ENCODE assay signal across 9 mouse cellular contexts in genomic region chr5:135835981-135836380, GRCm38 (mm10). TPM values are rescaled to one million over a fixed set of nuclear protein-coding genes. Genes with fewer than 3 reads are reported as not detected.
DNase-seq lines count a peak whose midpoint lies in the region; ATAC-seq and TF ChIP-seq lines count a peak whose summit lies in the region.
"Had no signal": no experiment of that assay in that cellular context is flagged by ENCODE, and none has a peak within 500 bp of the region (broad histone marks: within the 10 kb centered on the region; RNA-seq: fewer than 3 reads in every experiment).

No protein-coding gene starts in this region.

- H3K36me3 ChIP-seq in embryonic facial prominence, embryonic 10.5 days (replicated peaks): no peaks in the 10 kb centered on the region
- no peaks in the 10 kb centered on the region for H3K36me3 ChIP-seq in kidney, adult 2 months (ENCODE audit: control insufficient read depth, insufficient read depth, low read length)
- peaks cover 5% of the 10 kb centered on the region for H3K36me3 ChIP-seq in neural tube, embryonic 14.5 days (ENCODE audit: control insufficient read depth, insufficient read depth, low read length)

- no peak for TF ChIP-seq POLR2A in kidney, adult 2 months (IDR thresholded peaks at IDR 0.05; ENCODE audit: low read depth, low read length)

- H3K9ac ChIP-seq in neural tube, embryonic 14.5 days (replicated peaks; ENCODE audit: low read depth, low read length): no peak overlapping the region

- H3K9me3 ChIP-seq in embryonic facial prominence, embryonic 10.5 days: no peaks in the 10 kb centered on the region
- H3K9me3 ChIP-seq in neural tube, embryonic 14.5 days (ENCODE audit: control insufficient read depth, low read length): no peaks in the 10 kb centered on the region

- ATAC-seq in neural tube, embryonic 14.5 days (ENCODE audit: low read depth): peak; percentile 12; the same call in 1 of the 2 replicates

- H3K4me1 ChIP-seq in embryonic facial prominence, embryonic 10.5 days: peaks cover 16% of the 10 kb centered on the region
- no peaks in the 10 kb centered on the region for H3K4me1 ChIP-seq in kidney, adult 2 months (ENCODE audit: control insufficient read depth, insufficient read depth, low read length)
- peaks cover 6% of the 10 kb centered on the region for H3K4me1 ChIP-seq in neural tube, embryonic 14.5 days (ENCODE audit: control insufficient read depth, insufficient read depth, low read length)

- TF ChIP-seq CTCF in kidney, adult 2 months (conservative IDR thresholded peaks at IDR 0.05; ENCODE audit: insufficient read depth, insufficient read length, low read depth, low read length): no peak

- peak overlapping the region; percentile 49; the same call in 1 of the 2 replicates for H3K4me2 ChIP-seq in neural tube, embryonic 14.5 days (ENCODE audit: low read depth, low read length)

- peak; percentile 40 for DNase-seq in left cerebral cortex, postnatal 4 days
- DNase-seq in left cerebral cortex, postnatal 10 days (ENCODE audit: extremely low spot score in 1 of 2, low spot score in 2 of 2): no peak
- DNase-seq in embryonic facial prominence, embryonic 10.5 days (ENCODE audit: low spot score): no peak
- DNase-seq in kidney, adult 2 months: peak; percentile 34
- no peak for DNase-seq in layer of hippocampus, adult 11-12 months (ENCODE audit: low spot score)
- no peak for DNase-seq in thymus, postnatal 4 days
- DNase-seq in layer of hippocampus, postnatal 10 days (ENCODE audit: low spot score in 2 of 2): no peak

- peaks cover 58% of the 10 kb centered on the region for H3K27me3 ChIP-seq in embryonic facial prominence, embryonic 10.5 days (replicated peaks; ENCODE audit: low read depth, poor library complexity, severe bottlenecking)
- H3K27me3 ChIP-seq in kidney, adult 2 months (replicated peaks; ENCODE audit: control insufficient read depth, insufficient read depth, low read length): no peaks in the 10 kb centered on the region
- no peaks in the 10 kb centered on the region for H3K27me3 ChIP-seq in neural tube, embryonic 14.5 days (ENCODE audit: control insufficient read depth, insufficient read depth, low read length)

- 20% methylated on average over 12 of the region's 12 CpGs for WGBS in embryonic facial prominence, embryonic 10.5 days
- 11% methylated on average over 12 of the region's 12 CpGs for WGBS in kidney, adult 2 months
- 20% methylated on average over 12 of the region's 12 CpGs for WGBS in neural tube, embryonic 14.5 days

- peak overlapping the region; percentile 67 for H3K4me3 ChIP-seq in embryonic facial prominence, embryonic 10.5 days
- H3K4me3 ChIP-seq in kidney, adult 2 months (ENCODE audit: insufficient read depth, low read depth, low read length): no peak overlapping the region
- H3K4me3 ChIP-seq in neural tube, embryonic 14.5 days (ENCODE audit: low read depth, low read length): no peak overlapping the region

- no peak overlapping the region for H3K27ac ChIP-seq in embryonic facial prominence, embryonic 10.5 days (replicated peaks)
- no peak overlapping the region for H3K27ac ChIP-seq in kidney, adult 2 months (ENCODE audit: insufficient read depth, low read depth, low read length)
- H3K27ac ChIP-seq in neural tube, embryonic 14.5 days (ENCODE audit: low read depth, low read length): 0 out of 2 replicates have a peak overlapping the region, but pooled peaks have one; percentile 52

- intact Hi-C loops in left cerebral cortex, postnatal 4 days (cut with DNase I): no loop called here
- intact Hi-C loops in left cerebral cortex, postnatal 10 days (cut with DNase I): no loop called here

RNA-seq across cellular contexts. Expression of gene Srrm3, which starts 29.3 kb away (rescaled TPM):
- total RNA-seq in left cerebral cortex, postnatal 4 days (2021): 10 to 100 TPM; 87.6 to 91.5 TPM
- total RNA-seq in left cerebral cortex, postnatal 10 days (2021): 10 to 100 TPM; 73.7 to 79.8 TPM
- 4.9 and 5.3 TPM in 2 replicates for polyA plus RNA-seq in embryonic facial prominence, embryonic 10.5 days (2016; fragmentation: Nextera tagmentation; extraction: Ambion mirVana)
- 0.03 and 0.16 TPM in 2 replicates for polyA plus RNA-seq in kidney, adult 2 months (2012; rRNA removed)
- 61.0 and 65.9 TPM in 2 replicates for polyA plus RNA-seq in neural tube, embryonic 14.5 days (2014; fragmentation: Nextera tagmentation; extraction: Ambion mirVana)
- total RNA-seq in layer of hippocampus, postnatal 10 days (2021): 10 to 100 TPM; 62.6 to 72.2 TPM
- total RNA-seq: neutrophil, adult 5-6 weeks had no signal

RNA-seq across cellular contexts. Expression of gene Hspb1, which starts 51.7 kb away (rescaled TPM):
- total RNA-seq in left cerebral cortex, postnatal 4 days (2021): 1 to 10 TPM; 3.2 to 3.7 TPM
- 1 to 10 TPM; 4.3 to 4.6 TPM for total RNA-seq in left cerebral cortex, postnatal 10 days (2021)
- polyA plus RNA-seq in embryonic facial prominence, embryonic 10.5 days (2016; fragmentation: Nextera tagmentation; extraction: Ambion mirVana): 24.0 and 24.4 TPM in 2 replicates
- 77.2 and 77.8 TPM in 2 replicates for polyA plus RNA-seq in kidney, adult 2 months (2012; rRNA removed)
- polyA plus RNA-seq in neural tube, embryonic 14.5 days (2014; fragmentation: Nextera tagmentation; extraction: Ambion mirVana): 7.8 and 11.4 TPM in 2 replicates
- total RNA-seq in layer of hippocampus, postnatal 10 days (2021): 1 to 10 TPM; 4.2 to 6.1 TPM
- total RNA-seq: neutrophil, adult 5-6 weeks had no signal

RNA-seq across cellular contexts. Expression of gene Mdh2, which starts 57.7 kb away (rescaled TPM):
- total RNA-seq in left cerebral cortex, postnatal 4 days (2021): 100 to 1,000 TPM; 359 to 370 TPM
- 100 to 1,000 TPM; 476 to 478 TPM for total RNA-seq in left cerebral cortex, postnatal 10 days (2021)
- polyA plus RNA-seq in embryonic facial prominence, embryonic 10.5 days (2016; fragmentation: Nextera tagmentation; extraction: Ambion mirVana): 603 and 625 TPM in 2 replicates
- polyA plus RNA-seq in kidney, adult 2 months (2012; rRNA removed): 1,141 and 1,152 TPM in 2 replicates
- 680 and 694 TPM in 2 replicates for polyA plus RNA-seq in neural tube, embryonic 14.5 days (2014; fragmentation: Nextera tagmentation; extraction: Ambion mirVana)
- 100 to 1,000 TPM; 469 to 476 TPM for total RNA-seq in layer of hippocampus, postnatal 10 days (2021)

RNA-seq across cellular contexts. Expression of gene Styxl1, which starts 57.8 kb away (rescaled TPM):
- total RNA-seq in left cerebral cortex, postnatal 4 days (2021): not detected
- total RNA-seq in left cerebral cortex, postnatal 10 days (2021): not detected
- 0.30 and 0.31 TPM in 2 replicates for polyA plus RNA-seq in embryonic facial prominence, embryonic 10.5 days (2016; fragmentation: Nextera tagmentation; extraction: Ambion mirVana)
- polyA plus RNA-seq in kidney, adult 2 months (2012; rRNA removed): 0.38 and 0.67 TPM in 2 replicates
- 0.76 TPM in 1 of 2 replicates, not detected in the other for polyA plus RNA-seq in neural tube, embryonic 14.5 days (2014; fragmentation: Nextera tagmentation; extraction: Ambion mirVana)
- total RNA-seq in layer of hippocampus, postnatal 10 days (2021): under 1 TPM; 0.55 to 0.87 TPM

Comparison
In these comparisons a context has a peak if more than half of its experiments do, and no peak if none do; other contexts are left out.
1. DNase-seq: peak in left cerebral cortex, postnatal 4 days (single experiment) and kidney, adult 2 months (single experiment); none in left cerebral cortex, postnatal 10 days (0 of 2), embryonic facial prominence, embryonic 10.5 days (single experiment), layer of hippocampus, adult 11-12 months (single experiment), thymus, postnatal 4 days (single experiment) and layer of hippocampus, postnatal 10 days (0 of 2).